Mouse (Mus musculus) midbrain, embryonic 14.5 days (tissue): ENCODE data around the gene Gm49510. TPM values are rescaled to one million over a fixed set of nuclear protein-coding genes. Genes with fewer than 3 reads are reported as not detected.

ENCODE experiments used
- ATAC-seq: fragments of 200-750 bp; cut with Nextera tagmentation; 2 replicates; pipeline ENCODE4 v1.8.0; 2017; ENCODE audit warnings: moderate number of reproducible peaks, moderate library complexity; ENCODE audit not compliant: low FRiP score, low TSS enrichment
- DNase-seq: peaks from one replicate; pipeline ENCODE4 v3.0.0-alpha.2; 2015
- H3K27ac ChIP-seq: fragments of 300-500 bp; sonication (generic); replicated peaks from 2 replicates; pipeline ENCODE4 v1.5.1; 2014; ENCODE audit warnings: mild to moderate bottlenecking, low read depth, low read length, moderate library complexity
- H3K27me3 ChIP-seq: fragments of 300-500 bp; sonication (generic); 2 replicates; pipeline ENCODE4 v1.6.1; 2014; ENCODE audit warnings: low read length, control low read depth, mixed read lengths; ENCODE audit not compliant: control insufficient read depth, insufficient read depth
- H3K36me3 ChIP-seq: fragments of 300-500 bp; sonication (generic); 2 replicates; pipeline ENCODE4 v1.6.1; 2014; ENCODE audit warnings: low read length, control low read depth; ENCODE audit not compliant: control insufficient read depth, insufficient read depth
- H3K4me1 ChIP-seq: fragments of 300-500 bp; sonication (generic); 2 replicates; pipeline ENCODE4 v1.6.1; 2014; ENCODE audit warnings: mild to moderate bottlenecking, antibody characterized with exemption, low read length, control low read depth; ENCODE audit not compliant: control insufficient read depth, insufficient read depth
- H3K4me2 ChIP-seq: fragments of 300-500 bp; sonication (generic); 2 replicates; pipeline ENCODE4 v1.6.1; 2014; ENCODE audit warnings: mild to moderate bottlenecking, low read length, moderate library complexity
- H3K4me3 ChIP-seq: fragments of 300-500 bp; sonication (generic); replicated peaks from 2 replicates; pipeline ENCODE4 v1.5.1; 2014; ENCODE audit warnings: low read depth, low read length
- H3K9ac ChIP-seq: fragments of 300-500 bp; sonication (generic); replicated peaks from 2 replicates; pipeline ENCODE4 v1.6.1; 2014; ENCODE audit warnings: mild to moderate bottlenecking, low read length, moderate library complexity
- H3K9me3 ChIP-seq: fragments of 300-500 bp; sonication (generic); 2 replicates; pipeline ENCODE4 v1.6.1; 2016; ENCODE audit warnings: low read length, control low read depth, mixed read lengths; ENCODE audit not compliant: control insufficient read depth
- WGBS: fragments of 180-500 bp; shearing (Covaris S2); extraction: QIAGEN DNeasy Blood & Tissue Kit; methylation state at CpG from one replicate; pipeline ENCODE4 v1.1.7; 2014; 5-methylcytosine and 5-hydroxymethylcytosine counted together
- polyA plus RNA-seq: library from polyadenylated mRNA; unstranded; fragments of >200 nt; fragmentation: Nextera tagmentation; extraction: Ambion mirVana; gene quantifications from 2 replicates; pipeline ENCODE4 v1.2.1, GENCODE M21; 2014

The Gm49510 gene
- polyA plus RNA-seq, 1 experiment from 2014 or later: not detected

GRCm38 (mm10) chr15:78937311-78937710, 37.8 kb downstream of the Gm49510 start:
- 79% methylated on average over 10 of the region's 10 CpGs for WGBS
- no peaks in the 10 kb centered on the region for H3K27me3 ChIP-seq
- DNase-seq: no peak
- H3K4me2 ChIP-seq: no peak overlapping the region
- no peak overlapping the region for H3K27ac ChIP-seq
- H3K4me3 ChIP-seq: no peak overlapping the region
- H3K9ac ChIP-seq: no peak overlapping the region
- H3K4me1 ChIP-seq: peaks cover 11% of the 10 kb centered on the region
- no peak for ATAC-seq
- peaks cover 51% of the 10 kb centered on the region for H3K36me3 ChIP-seq
- no peaks in the 10 kb centered on the region for H3K9me3 ChIP-seq

GRCm38 (mm10) chr15:78937963-78938362, 38.5 kb downstream of the Gm49510 start:
- Histone ChIP-seq H3K36me3 (peaks cover 51% of the 10 kb centered on the region), H3K9ac (no peak overlapping the region), H3K27ac (no peak overlapping the region), H3K4me1 (peaks cover 14% of the 10 kb centered on the region), H3K9me3 (no peaks in the 10 kb centered on the region), H3K4me2 (no peak overlapping the region), H3K4me3 (no peak overlapping the region), H3K27me3 (no peaks in the 10 kb centered on the region)
- 77% methylated on average over 2 of the region's 2 CpGs for WGBS
- DNase-seq: no peak
- no peak for ATAC-seq

GRCm38 (mm10) chr15:78940325-78940724, 40.9 kb downstream of the Gm49510 start:
- no peak overlapping the region for H3K4me3 ChIP-seq
- WGBS: 93% methylated on average over 13 of the region's 13 CpGs
- peaks cover 51% of the 10 kb centered on the region for H3K36me3 ChIP-seq

GRCm38 (mm10) chr15:78942663-78943062, 43.2 kb downstream of the Gm49510 start:
- Histone ChIP-seq H3K27ac (peak overlapping the region; percentile 72), H3K36me3 (peaks cover 40% of the 10 kb centered on the region), H3K4me2 (peak overlapping the region; percentile 46), H3K9me3 (no peaks in the 10 kb centered on the region), H3K9ac (peak overlapping the region; percentile 53; the same call in 1 of the 2 replicates), H3K4me1 (peaks cover 6% of the 10 kb centered on the region; the same call in 1 of the 2 replicates), H3K27me3 (no peaks in the 10 kb centered on the region), H3K4me3 (peak overlapping the region; percentile 16; the same call in 1 of the 2 replicates)
- 3% methylated on average over 9 of the region's 9 CpGs for WGBS
- ATAC-seq: peak; percentile 55; the same call in 1 of the 2 replicates
- peak; percentile 91 for DNase-seq

More at GRCm38 (mm10) chr15:78940325-78940724, 40.9 kb downstream of the Gm49510 start:
- H3K4me2 ChIP-seq: no peak overlapping the region
- DNase-seq (no peak), ATAC-seq (no peak)
- H3K27ac ChIP-seq: no peak overlapping the region
- H3K9ac ChIP-seq: no peak overlapping the region
- no peaks in the 10 kb centered on the region for H3K27me3 ChIP-seq
- H3K9me3 ChIP-seq: no peaks in the 10 kb centered on the region
- peaks cover 14% of the 10 kb centered on the region for H3K4me1 ChIP-seq

- peak; percentile 17 for DNase-seq
- Histone ChIP-seq H3K9ac (no peak overlapping the region), H3K27me3 (no peaks in the 10 kb centered on the region), H3K9me3 (no peaks in the 10 kb centered on the region), H3K36me3 (peaks cover 5% of the 10 kb centered on the region), H3K4me2 (no peak overlapping the region), H3K4me3 (no peak overlapping the region), H3K27ac (no peak overlapping the region), H3K4me1 (peaks cover 17% of the 10 kb centered on the region)
- no peak for ATAC-seq
- 76% methylated on average over 7 of the region's 7 CpGs for WGBS
Measured at GRCm38 (mm10) chr15:78946232-78946631, 46.8 kb downstream of the Gm49510 start.

GRCm38 (mm10) chr15:78947657-78948056, 48.2 kb downstream of the Gm49510 start, which contains the start of gene Triobp:
Gene Triobp, plus strand, starts transcription at chr15:78947724.
- Histone ChIP-seq H3K9ac (peak within 1 kb of the TSS; percentile 71), H3K4me3 (peak within 1 kb of the TSS; percentile 57), H3K4me2 (peak within 1 kb of the TSS; percentile 65), H3K27ac (peak within 1 kb of the TSS; percentile 72), H3K27me3 (no peaks in the 10 kb centered on the region), H3K9me3 (no peaks in the 10 kb centered on the region), H3K4me1 (peaks cover 14% of the 10 kb centered on the region), H3K36me3 (peaks cover 14% of the 10 kb centered on the region)
- WGBS: 1% methylated on average over 24 of the region's 24 CpGs
- DNase-seq: peak; percentile 96
- ATAC-seq: peak; percentile 96

GRCm38 (mm10) chr15:78948152-78948725, 48.8 kb downstream of the Gm49510 start:
- peak overlapping the region; percentile 72 for H3K27ac ChIP-seq
- H3K36me3 ChIP-seq: peaks cover 17% of the 10 kb centered on the region
- H3K27me3 ChIP-seq: no peaks in the 10 kb centered on the region
- DNase-seq (no peak), ATAC-seq (peak; percentile 61; the same call in 1 of the 2 replicates)
- H3K9me3 ChIP-seq: no peaks in the 10 kb centered on the region
- peak overlapping the region; percentile 71 for H3K9ac ChIP-seq
- H3K4me3 ChIP-seq: peak overlapping the region; percentile 57
- peaks cover 14% of the 10 kb centered on the region for H3K4me1 ChIP-seq
- WGBS: 2% methylated on average over 11 of the region's 11 CpGs
- H3K4me2 ChIP-seq: peak overlapping the region; percentile 65

- DNase-seq (no peak), ATAC-seq (no peak)
- no peak overlapping the region for H3K9ac ChIP-seq
- H3K4me3 ChIP-seq: peak overlapping the region; percentile 57
- H3K27ac ChIP-seq: no peak overlapping the region
- peaks cover 14% of the 10 kb centered on the region for H3K4me1 ChIP-seq
- no peaks in the 10 kb centered on the region for H3K9me3 ChIP-seq
- H3K27me3 ChIP-seq: no peaks in the 10 kb centered on the region
- H3K36me3 ChIP-seq: peaks cover 21% of the 10 kb centered on the region
- H3K4me2 ChIP-seq: peak overlapping the region; percentile 65
- WGBS: 98% methylated on average over 3 of the region's 3 CpGs
Measured at GRCm38 (mm10) chr15:78948883-78949282, 49.4 kb downstream of the Gm49510 start.

GRCm38 (mm10) chr15:78955663-78956062, 56.2 kb downstream of the Gm49510 start:
- WGBS: 76% methylated on average over 3 of the region's 3 CpGs
- Histone ChIP-seq H3K27ac (no peak overlapping the region), H3K27me3 (no peaks in the 10 kb centered on the region), H3K4me2 (no peak overlapping the region), H3K4me3 (no peak overlapping the region), H3K9me3 (no peaks in the 10 kb centered on the region), H3K9ac (no peak overlapping the region), H3K4me1 (no peaks in the 10 kb centered on the region), H3K36me3 (peaks cover 67% of the 10 kb centered on the region)
- DNase-seq (no peak), ATAC-seq (no peak)
